Mouse (Mus musculus) thymus, postnatal 25 days (tissue): Measurements from ENCODE around the gene Ube2s.
A peak's percentile ranks its signal among the peaks of the same experiment; 100 is the strongest.
"Not testable (repeated sequence)": the region's sequence is repeated elsewhere in the genome, so short reads cannot be mapped to it uniquely, and the experiment has no call there.

Experiments used
- DNase-seq: peaks from one replicate; pipeline ENCODE4 v3.0.0; 2022

Gene Ube2s

GRCm38 (mm10) chr7:4812303-4813104 is at the start of gene Ube2s:
Gene Ube2s, minus strand, starts transcription at chr7:4812590.
- DNase-seq = peak; percentile 98

GRCm38 (mm10) chr7:4860926-4861325 is 48.5 kb upstream of the Ube2s start:
- DNase-seq = not testable (repeated sequence)

- DNase-seq = no peak
Observed at GRCm38 (mm10) chr7:4859418-4859978, 47.1 kb upstream of the Ube2s start.

GRCm38 (mm10) chr7:4857321-4857720 is 44.9 kb upstream of the Ube2s start:
- no peak for DNase-seq

- DNase-seq = no peak
Observed at GRCm38 (mm10) chr7:4856508-4856907, 44.1 kb upstream of the Ube2s start.

GRCm38 (mm10) chr7:4853613-4854012 is 41.2 kb upstream of the Ube2s start:
- no peak for DNase-seq

GRCm38 (mm10) chr7:4851315-4851688 is 38.9 kb upstream of the Ube2s start:
- DNase-seq = no peak

GRCm38 (mm10) chr7:4850621-4851314 is 38.4 kb upstream of the Ube2s start:
- DNase-seq = no peak

GRCm38 (mm10) chr7:4849372-4849771 is 37.0 kb upstream of the Ube2s start:
- DNase-seq = no peak

- DNase-seq = no peak
Observed at GRCm38 (mm10) chr7:4844917-4845309, 32.5 kb upstream of the Ube2s start.

- no peak for DNase-seq
Observed at GRCm38 (mm10) chr7:4844245-4844916, 32.0 kb upstream of the Ube2s start, which contains the start of gene Shisa7. Gene Shisa7, minus strand, starts transcription at chr7:4844696.

- no peak for DNase-seq
Observed at GRCm38 (mm10) chr7:4843604-4844244, 31.3 kb upstream of the Ube2s start.

- peak; percentile 22 for DNase-seq
Observed at GRCm38 (mm10) chr7:4842634-4843131, 30.3 kb upstream of the Ube2s start.

- DNase-seq = no peak
Observed at GRCm38 (mm10) chr7:4842077-4842476, 29.7 kb upstream of the Ube2s start.

- no peak for DNase-seq
Observed at GRCm38 (mm10) chr7:4837639-4838038, 25.2 kb upstream of the Ube2s start.

- DNase-seq = peak; percentile 57
Observed at GRCm38 (mm10) chr7:4836351-4836792, 24.0 kb upstream of the Ube2s start.

- DNase-seq = no peak
Observed at GRCm38 (mm10) chr7:4835631-4836327, 23.4 kb upstream of the Ube2s start.

- no peak for DNase-seq
Observed at GRCm38 (mm10) chr7:4830476-4830875, 18.1 kb upstream of the Ube2s start.

GRCm38 (mm10) chr7:4825365-4825764 is 13.0 kb upstream of the Ube2s start:
- DNase-seq = no peak

- no peak for DNase-seq
Observed at GRCm38 (mm10) chr7:4822162-4822907, 9.9 kb upstream of the Ube2s start.

GRCm38 (mm10) chr7:4821690-4822089 is 9.3 kb upstream of the Ube2s start:
- DNase-seq = no peak
